Mouse (Mus musculus) G1E (cell line): ENCODE results near the gene Anxa4.

Source experiments
- CTCF ChIP-seq: IDR thresholded peaks from 2 replicates; pipeline ENCODE4 v1.5.1; 2012; ENCODE audit warnings: low read depth, low read length, inconsistent platforms, mixed read lengths
- GATA2 ChIP-seq: IDR thresholded peaks from 2 replicates; pipeline ENCODE4 v1.6.1; 2012; ENCODE audit warnings: low read depth, low read length, inconsistent platforms, borderline replicate concordance

GRCm38 (mm10) chr6:86815436-86815835 lies 22.1 kb upstream of the Anxa4 start:
- TF ChIP-seq CTCF (no peak), GATA2 (no peak)
